Mouse (Mus musculus): ENCODE data around the gene Mark2. TPM values are rescaled to one million over a fixed set of nuclear protein-coding genes. Genes with fewer than 3 reads are reported as not detected.

The Mark2 gene
- polyA plus RNA-seq, 1 experiment from 2014 or later, result 57.8 TPM

DNA sequence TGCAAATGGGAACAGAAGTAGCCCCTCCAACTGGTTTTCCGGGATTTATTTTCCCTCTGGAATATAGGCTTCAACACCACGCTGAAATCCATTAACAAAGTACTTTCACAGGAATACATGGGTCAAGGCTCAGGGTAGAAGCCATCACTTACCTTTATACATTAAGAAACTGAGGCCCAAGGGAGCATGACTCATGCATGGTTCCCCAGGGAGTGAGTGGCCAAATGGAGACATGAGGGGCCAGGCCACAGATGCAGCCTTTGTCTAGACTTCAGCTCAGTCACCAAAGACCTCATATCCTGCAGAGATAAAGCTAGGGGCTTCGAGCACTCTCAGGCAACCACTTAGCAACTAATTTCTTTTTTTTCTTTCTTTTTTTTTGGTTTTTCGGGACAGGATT is 104.9 kb downstream of the Mark2 start:
- Histone ChIP-seq H3K36me3 (ENCODE audit: insufficient read depth) (peaks cover 40% of the 10 kb centered on the region), H3K9ac (no peak overlapping the region), H3K4me3 (ENCODE audit: low read depth, low read length) (no peak overlapping the region), H3K9me3 (ENCODE audit: low read depth, low read length) (no peaks in the 10 kb centered on the region), H3K4me1 (ENCODE audit: insufficient read depth) (peaks cover 5% of the 10 kb centered on the region), H3K4me2 (no peak overlapping the region), H3K27ac (ENCODE audit: low read depth) (no peak overlapping the region), H3K27me3 (ENCODE audit: insufficient read depth, low read length) (no peaks in the 10 kb centered on the region)
- DNase-seq, result no peak
- ATAC-seq (ENCODE audit: insufficient read depth), result no peak
- 95% methylated on average over 4 of the region's 4 CpGs for WGBS
- TF ChIP-seq CTCF (IDR thresholded peaks at IDR 0.05; ENCODE audit: low read depth), result no peak

DNA sequence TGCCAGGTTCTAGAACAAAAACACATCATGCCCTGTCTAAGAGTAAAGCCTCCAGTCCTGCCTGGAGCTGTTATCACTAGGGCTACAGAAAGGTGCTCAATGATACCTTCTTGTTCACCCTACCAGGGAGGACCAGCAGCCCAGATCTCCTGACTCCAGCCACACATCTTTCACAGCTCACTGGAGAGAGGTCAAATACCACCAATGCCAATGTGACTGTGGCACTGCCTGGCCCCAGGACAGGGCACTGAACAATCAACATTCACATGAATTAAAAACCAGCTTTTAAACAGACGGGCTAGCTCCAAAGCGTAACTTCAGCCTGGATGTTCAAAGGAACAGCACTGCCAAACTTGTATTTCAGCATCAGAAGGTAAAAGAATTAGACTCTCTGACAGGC is 105.6 kb downstream of the Mark2 start:
- DNase-seq (no peak), ATAC-seq (ENCODE audit: insufficient read depth) (no peak)
- no peak overlapping the region for H3K9ac ChIP-seq
- no peak overlapping the region for H3K27ac ChIP-seq (ENCODE audit: low read depth)
- no peaks in the 10 kb centered on the region for H3K9me3 ChIP-seq (ENCODE audit: low read depth, low read length)
- H3K4me3 ChIP-seq (ENCODE audit: low read depth, low read length), result no peak overlapping the region
- H3K4me2 ChIP-seq, result no peak overlapping the region
- no peaks in the 10 kb centered on the region for H3K27me3 ChIP-seq (ENCODE audit: insufficient read depth, low read length)
- H3K36me3 ChIP-seq (ENCODE audit: insufficient read depth), result peaks cover 48% of the 10 kb centered on the region
- WGBS, result 94% methylated on average over 2 of the region's 2 CpGs
- peaks cover 5% of the 10 kb centered on the region for H3K4me1 ChIP-seq (ENCODE audit: insufficient read depth)
- no peak for TF ChIP-seq CTCF (IDR thresholded peaks at IDR 0.05; ENCODE audit: low read depth)

DNA sequence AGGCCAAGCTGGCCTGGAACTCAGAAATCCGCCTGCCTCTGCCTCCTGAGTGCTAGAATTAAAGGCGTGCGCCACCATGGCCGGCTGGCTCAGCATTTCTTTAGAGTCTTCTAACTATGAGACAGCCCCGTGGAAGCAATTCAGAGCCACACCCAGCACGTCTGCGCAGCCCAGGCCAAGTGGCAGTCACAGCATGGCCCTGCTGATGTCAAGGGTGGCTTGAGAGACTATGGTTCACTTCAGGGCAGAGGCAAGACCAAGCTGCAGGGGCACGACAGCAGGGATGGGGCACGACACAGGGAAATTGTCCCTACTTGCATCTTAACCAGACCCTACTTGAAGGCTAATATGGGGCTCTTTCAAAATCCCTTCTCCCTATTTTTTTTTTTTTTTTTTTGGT is 106.2 kb downstream of the Mark2 start:
- WGBS, result 92% methylated on average over 9 of the region's 9 CpGs
- H3K27me3 ChIP-seq (ENCODE audit: insufficient read depth, low read length), result no peaks in the 10 kb centered on the region
- ATAC-seq (ENCODE audit: insufficient read depth) (no peak), DNase-seq (no peak)
- TF ChIP-seq CTCF (IDR thresholded peaks at IDR 0.05; ENCODE audit: low read depth), result no peak
- H3K36me3 ChIP-seq (ENCODE audit: insufficient read depth), result peaks cover 53% of the 10 kb centered on the region
- no peak overlapping the region for H3K27ac ChIP-seq (ENCODE audit: low read depth)
- H3K4me2 ChIP-seq, result no peak overlapping the region
- no peaks in the 10 kb centered on the region for H3K9me3 ChIP-seq (ENCODE audit: low read depth, low read length)
- H3K4me1 ChIP-seq (ENCODE audit: insufficient read depth), result peaks cover 5% of the 10 kb centered on the region
- no peak overlapping the region for H3K4me3 ChIP-seq (ENCODE audit: low read depth, low read length)
- H3K9ac ChIP-seq, result no peak overlapping the region

GRCm38 (mm10) chr19:7234537-7235221 is 107.0 kb downstream of the Mark2 start:
- Histone ChIP-seq H3K4me2 (no peak overlapping the region), H3K4me1 (ENCODE audit: insufficient read depth) (no peaks in the 10 kb centered on the region; the same call in 1 of the 2 replicates), H3K36me3 (ENCODE audit: insufficient read depth) (peaks cover 61% of the 10 kb centered on the region), H3K27ac (ENCODE audit: low read depth) (no peak overlapping the region), H3K9me3 (ENCODE audit: low read depth, low read length) (no peaks in the 10 kb centered on the region), H3K27me3 (ENCODE audit: insufficient read depth, low read length) (no peaks in the 10 kb centered on the region), H3K4me3 (ENCODE audit: low read depth, low read length) (no peak overlapping the region), H3K9ac (no peak overlapping the region)
- DNase-seq (peak; percentile 87), ATAC-seq (ENCODE audit: insufficient read depth) (peak; percentile 86)
- peak; percentile 89 for TF ChIP-seq CTCF (IDR thresholded peaks at IDR 0.05; ENCODE audit: low read depth)
- 58% methylated on average over 8 of the region's 8 CpGs for WGBS

DNA sequence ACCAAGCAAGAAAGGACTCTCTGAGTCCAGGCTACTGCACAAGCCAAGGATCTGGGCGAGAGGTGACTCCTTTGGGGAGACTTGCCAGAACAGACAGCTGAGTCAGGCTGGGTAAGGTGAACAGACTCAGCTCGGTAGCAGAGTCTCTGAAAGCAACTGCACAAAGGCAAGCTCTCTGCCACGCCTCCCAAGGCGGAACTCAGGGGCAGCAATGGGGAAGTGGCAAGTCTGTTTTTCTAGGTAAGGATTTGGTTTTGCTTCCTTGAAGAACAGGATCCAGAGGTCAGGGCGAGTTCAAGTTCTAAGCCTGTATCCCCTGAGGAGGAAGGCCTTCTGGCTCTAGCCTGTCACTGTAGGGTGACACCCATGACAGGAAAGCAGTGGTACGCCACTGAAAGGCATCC is 115.1 kb downstream of the Mark2 start:
- Histone ChIP-seq H3K9ac (peak overlapping the region; percentile 5; the same call in 1 of the 2 replicates), H3K4me2 (no peak overlapping the region), H3K9me3 (ENCODE audit: low read depth, low read length) (no peaks in the 10 kb centered on the region), H3K4me3 (ENCODE audit: low read depth, low read length) (no peak overlapping the region), H3K27me3 (ENCODE audit: insufficient read depth, low read length) (no peaks in the 10 kb centered on the region), H3K27ac (ENCODE audit: low read depth) (no peak overlapping the region), H3K4me1 (ENCODE audit: insufficient read depth) (no peaks in the 10 kb centered on the region), H3K36me3 (ENCODE audit: insufficient read depth) (peaks cover 58% of the 10 kb centered on the region)
- 78% methylated on average over 6 of the region's 6 CpGs for WGBS
- no peak for TF ChIP-seq CTCF (IDR thresholded peaks at IDR 0.05; ENCODE audit: low read depth)
- no peak for ATAC-seq (ENCODE audit: insufficient read depth)
- no peak for DNase-seq

Other genes with a start within 250 kb of the Mark2 start
- gene Flrt1, start 236.1 kb downstream of the Mark2 start, polyA plus RNA-seq (2014; fragmentation: Nextera tagmentation; extraction: Ambion mirVana), result 1.4 and 2.0 TPM in 2 replicates
- gene Otub1, start 135.5 kb downstream of the Mark2 start, polyA plus RNA-seq (2014; fragmentation: Nextera tagmentation; extraction: Ambion mirVana), result 206 and 221 TPM in 2 replicates
- gene Cox8a, start 124.2 kb downstream of the Mark2 start, polyA plus RNA-seq (2014; fragmentation: Nextera tagmentation; extraction: Ambion mirVana), result 917 and 922 TPM in 2 replicates
- gene Naa40, start 100.7 kb downstream of the Mark2 start, polyA plus RNA-seq (2014; fragmentation: Nextera tagmentation; extraction: Ambion mirVana), result 64.9 and 65.8 TPM in 2 replicates
- 6.0 and 7.9 TPM in 2 replicates for gene Rcor2, start 74.5 kb downstream of the Mark2 start, polyA plus RNA-seq (2014; fragmentation: Nextera tagmentation; extraction: Ambion mirVana)
- gene Spindoc, start 41.1 kb upstream of the Mark2 start, polyA plus RNA-seq (2014; fragmentation: Nextera tagmentation; extraction: Ambion mirVana), result 18.6 and 26.8 TPM in 2 replicates
- 8.6 and 9.5 TPM in 2 replicates for gene 2700081O15Rik, start 75.8 kb upstream of the Mark2 start, polyA plus RNA-seq (2014; fragmentation: Nextera tagmentation; extraction: Ambion mirVana)
- gene Rtn3, start 141.4 kb upstream of the Mark2 start, polyA plus RNA-seq (2014; fragmentation: Nextera tagmentation; extraction: Ambion mirVana), result 107 and 112 TPM in 2 replicates
- 20.8 and 25.0 TPM in 2 replicates for gene Atl3, start 152.2 kb upstream of the Mark2 start, polyA plus RNA-seq (2014; fragmentation: Nextera tagmentation; extraction: Ambion mirVana)
- 10.4 and 12.5 TPM in 2 replicates for gene Pla2g16, start 215.6 kb upstream of the Mark2 start, polyA plus RNA-seq (2014; fragmentation: Nextera tagmentation; extraction: Ambion mirVana)